Mouse (Mus musculus): ENCODE measurements around the gene Ppp2r5d. TPM values are rescaled to one million over a fixed set of nuclear protein-coding genes. Genes with fewer than 3 reads are reported as not detected.

The Ppp2r5d gene
- total RNA-seq, 1 experiment from 2014 or later = 34.6 TPM

DNA sequence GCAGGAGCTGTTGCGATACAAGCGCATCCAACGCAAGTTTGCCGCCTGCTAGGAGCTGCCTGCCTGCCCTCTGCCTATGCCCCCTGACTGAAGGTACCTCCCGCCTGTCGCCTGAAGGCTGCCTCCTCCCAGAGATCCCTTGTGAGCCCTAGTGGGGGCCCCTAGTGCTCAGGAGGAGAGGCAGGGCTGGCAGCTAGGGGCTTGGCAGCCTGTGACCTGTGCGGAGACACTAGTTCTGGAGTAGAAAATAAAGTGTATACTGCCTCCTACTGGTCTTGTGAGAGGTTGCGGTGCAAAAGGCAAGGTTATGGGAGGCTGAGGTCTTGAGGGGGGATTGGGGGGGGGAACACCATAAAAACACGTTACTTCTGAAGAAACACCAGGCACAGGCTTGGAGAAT lies 20.4 kb upstream of the Ppp2r5d start:
- no peak for ATAC-seq (replicated peaks; ENCODE audit: insufficient number of reproducible peaks, low FRiP score, low TSS enrichment, poor library complexity, severe bottlenecking)

DNA sequence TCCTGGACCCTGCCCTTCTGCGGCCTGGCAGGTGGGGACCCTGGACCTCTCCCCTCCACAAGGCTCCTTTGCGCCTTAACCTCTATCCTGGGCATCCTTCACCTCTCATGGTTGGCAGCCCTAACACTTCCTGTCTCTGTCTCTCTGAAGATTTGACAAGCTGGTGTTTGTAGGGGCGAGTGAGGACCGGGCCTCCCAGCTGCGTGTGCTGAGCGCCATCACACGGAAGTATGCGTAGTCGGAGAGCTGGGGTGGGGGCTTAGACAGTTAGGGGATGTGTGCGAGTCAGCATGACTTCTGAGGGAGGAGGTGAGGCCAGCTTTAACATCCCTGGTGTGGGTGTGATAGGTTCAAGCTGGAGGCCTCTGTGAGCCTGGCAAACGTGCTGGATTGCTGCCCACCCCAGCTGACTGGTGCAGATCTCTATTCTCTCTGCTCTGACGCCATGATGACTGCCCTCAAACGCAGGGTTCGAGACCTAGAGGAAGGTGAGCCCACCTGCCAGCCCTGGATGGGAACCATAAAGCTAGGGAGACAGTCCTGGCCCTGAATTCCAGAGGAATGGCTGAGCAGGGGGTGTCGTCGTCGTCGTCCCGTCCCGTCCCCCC lies 19.7 kb upstream of the Ppp2r5d start:
- no peak for ATAC-seq (replicated peaks; ENCODE audit: insufficient number of reproducible peaks, low FRiP score, low TSS enrichment, poor library complexity, severe bottlenecking)

DNA sequence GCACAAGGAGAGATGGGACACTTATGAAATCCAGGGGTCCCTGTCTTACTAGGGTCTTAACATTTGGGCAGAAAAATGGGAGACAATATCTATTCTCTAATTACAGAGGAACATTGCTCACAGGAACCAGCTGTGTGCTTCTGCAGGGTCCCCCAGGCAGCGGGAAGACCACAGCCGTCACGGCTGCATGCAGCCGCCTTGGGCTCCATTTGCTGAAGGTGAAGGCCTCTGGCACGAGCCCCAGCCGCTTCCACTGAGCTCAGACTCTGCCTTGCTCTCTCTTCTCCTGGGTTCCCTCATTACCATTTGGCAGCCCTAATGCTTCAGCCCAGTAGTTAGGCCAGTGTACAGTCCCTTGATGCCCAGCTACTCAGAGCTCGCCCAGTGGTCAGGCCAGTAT lies 16.2 kb upstream of the Ppp2r5d start:
- ATAC-seq (replicated peaks; ENCODE audit: insufficient number of reproducible peaks, low FRiP score, low TSS enrichment, poor library complexity, severe bottlenecking) = no peak

DNA sequence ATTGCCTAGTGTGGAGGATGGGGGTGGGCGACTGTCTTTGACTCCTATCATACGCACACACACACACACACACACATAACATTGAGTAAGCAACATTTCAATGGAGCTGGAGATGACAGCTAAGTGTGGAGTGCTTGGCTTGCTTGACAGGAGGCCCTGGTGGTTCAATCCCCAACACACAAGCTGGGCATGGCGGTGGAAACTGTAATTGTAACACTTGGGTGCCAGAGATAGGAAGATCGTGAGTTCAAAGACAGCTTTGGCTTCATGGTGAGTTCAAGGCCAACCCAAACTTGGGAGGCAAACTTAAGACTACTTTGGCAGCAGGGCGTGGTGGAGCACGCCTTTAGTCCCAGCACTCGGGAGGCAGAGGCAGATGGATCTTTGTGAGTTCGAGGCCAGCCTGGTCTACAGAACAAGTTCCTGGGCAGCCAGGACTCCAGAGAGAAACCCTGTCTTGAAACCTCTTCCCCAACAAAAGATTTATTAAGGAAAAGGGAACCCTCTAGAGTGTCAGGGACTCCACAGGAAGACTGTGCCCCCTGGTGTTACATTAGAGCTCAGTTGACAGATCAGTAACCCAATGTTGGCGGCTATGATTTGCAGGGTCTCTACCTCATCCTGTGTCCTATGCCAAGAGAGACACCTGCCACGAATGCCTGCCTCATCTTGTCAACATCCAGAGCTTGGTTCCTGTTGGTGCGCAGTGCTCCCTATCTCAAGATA lies 10.0 kb upstream of the Ppp2r5d start:
- no peak for ATAC-seq (replicated peaks; ENCODE audit: insufficient number of reproducible peaks, low FRiP score, low TSS enrichment, poor library complexity, severe bottlenecking)

DNA sequence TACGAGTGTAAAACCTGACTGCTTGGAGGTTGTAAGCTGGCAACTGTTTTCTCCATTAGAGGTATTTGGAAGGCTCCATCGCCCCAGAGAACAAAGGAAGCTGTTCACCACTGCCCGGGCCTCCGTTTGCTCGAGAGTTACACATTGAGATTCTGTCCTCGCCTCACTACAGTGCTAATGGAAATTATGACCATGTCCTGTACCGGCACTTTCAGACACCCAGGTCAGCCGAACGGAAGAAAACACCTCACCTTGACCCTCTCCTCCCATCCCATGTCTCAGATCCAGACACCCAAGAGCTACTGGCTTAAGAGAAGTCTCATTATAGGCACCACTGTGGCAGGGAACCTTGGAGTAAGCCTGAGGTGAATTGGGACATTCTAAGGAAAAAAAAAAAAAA lies 8.9 kb upstream of the Ppp2r5d start:
- ATAC-seq (replicated peaks; ENCODE audit: insufficient number of reproducible peaks, low FRiP score, low TSS enrichment, poor library complexity, severe bottlenecking) = no peak

DNA sequence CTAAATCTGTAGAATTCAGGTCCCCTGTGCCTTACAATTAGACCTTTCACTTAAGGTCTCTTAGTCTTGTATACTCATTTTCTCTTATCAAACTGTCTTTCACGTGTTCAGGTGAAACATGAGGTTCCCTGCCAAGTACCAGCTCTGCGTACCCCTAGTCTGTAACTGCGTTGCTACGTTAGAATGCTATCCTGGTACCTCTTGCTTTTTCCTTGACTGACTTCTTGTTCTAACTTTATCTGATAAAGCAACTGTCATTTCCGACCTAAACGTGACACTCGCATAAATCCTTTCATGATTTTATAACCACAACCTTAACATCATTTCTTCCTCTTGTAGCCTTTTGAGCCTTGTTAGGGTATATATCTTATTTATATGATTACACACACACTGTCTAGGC lies 7.5 kb upstream of the Ppp2r5d start:
- ATAC-seq (replicated peaks; ENCODE audit: insufficient number of reproducible peaks, low FRiP score, low TSS enrichment, poor library complexity, severe bottlenecking) = no peak

DNA sequence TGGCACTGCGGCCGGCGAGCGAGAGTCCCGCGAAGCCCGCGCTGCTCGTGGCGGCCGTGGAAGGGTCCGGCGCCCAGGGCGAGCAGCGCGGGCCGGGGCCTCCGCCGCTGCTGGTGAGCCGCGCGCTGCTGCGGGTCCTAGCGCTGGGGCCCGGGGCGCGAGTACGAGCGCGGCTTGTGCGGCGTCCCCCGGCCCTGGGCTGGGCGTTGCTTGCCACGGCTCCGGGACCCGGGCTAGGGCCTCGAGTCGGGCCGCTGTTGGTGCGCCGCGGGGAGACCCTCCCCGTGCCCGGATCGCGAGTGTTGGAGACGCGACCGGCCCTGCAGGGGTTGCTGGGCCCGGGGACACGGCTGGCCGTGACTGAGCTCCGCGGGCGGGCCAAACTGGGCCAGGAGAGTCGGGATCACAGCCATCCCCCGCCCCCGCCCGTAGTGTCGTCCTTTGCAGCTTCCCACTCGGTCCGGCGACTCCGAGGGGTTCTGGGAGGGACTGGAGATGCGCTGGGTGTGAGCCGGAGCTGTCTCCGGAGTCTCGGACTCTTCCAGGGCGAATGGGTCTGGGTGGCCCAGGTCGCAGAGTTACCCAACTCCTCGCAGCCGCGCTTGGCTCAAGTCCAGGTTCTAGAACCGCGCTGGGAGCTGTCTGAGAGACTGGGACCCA lies 6.8 kb upstream of the Ppp2r5d start:
- no peak for ATAC-seq (replicated peaks; ENCODE audit: insufficient number of reproducible peaks, low FRiP score, low TSS enrichment, poor library complexity, severe bottlenecking)

DNA sequence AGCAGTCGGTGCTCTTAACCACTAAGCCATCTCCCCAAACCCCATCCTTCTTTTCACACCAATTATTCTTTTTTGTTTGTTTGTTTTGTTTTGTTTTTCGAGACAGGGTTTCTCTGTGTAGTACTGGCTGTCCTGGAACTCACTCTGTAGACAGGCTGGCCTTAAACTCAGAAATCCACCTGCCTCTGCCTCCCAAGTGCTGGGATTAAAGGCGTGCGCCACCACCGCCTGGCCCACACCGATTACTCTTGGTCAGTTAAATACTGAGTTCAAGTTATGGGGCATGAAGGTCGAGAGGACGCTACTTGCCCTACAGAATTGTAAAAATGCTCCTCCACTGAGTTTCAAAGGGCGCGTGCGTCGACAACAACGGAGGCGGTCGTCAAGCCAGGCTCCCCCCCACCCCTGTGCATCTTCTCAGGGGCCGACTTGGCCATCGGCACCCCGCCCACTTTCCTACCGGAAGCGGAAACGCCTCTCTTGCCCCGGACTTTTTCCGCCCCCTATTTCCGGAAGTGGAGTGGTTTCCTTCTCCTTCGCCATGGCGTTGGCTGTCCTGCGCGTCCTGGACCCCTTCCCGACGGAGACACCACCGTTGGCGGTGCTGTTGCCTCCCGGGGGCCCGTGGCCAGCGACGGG lies 6.2 kb upstream of the Ppp2r5d start, which contains the start of gene Pex6:
Pex6 (plus strand) TSS at position 505 of the 639 bp plus-strand sequence.
- ATAC-seq (replicated peaks; ENCODE audit: insufficient number of reproducible peaks, low FRiP score, low TSS enrichment, poor library complexity, severe bottlenecking) = peak; percentile 95

DNA sequence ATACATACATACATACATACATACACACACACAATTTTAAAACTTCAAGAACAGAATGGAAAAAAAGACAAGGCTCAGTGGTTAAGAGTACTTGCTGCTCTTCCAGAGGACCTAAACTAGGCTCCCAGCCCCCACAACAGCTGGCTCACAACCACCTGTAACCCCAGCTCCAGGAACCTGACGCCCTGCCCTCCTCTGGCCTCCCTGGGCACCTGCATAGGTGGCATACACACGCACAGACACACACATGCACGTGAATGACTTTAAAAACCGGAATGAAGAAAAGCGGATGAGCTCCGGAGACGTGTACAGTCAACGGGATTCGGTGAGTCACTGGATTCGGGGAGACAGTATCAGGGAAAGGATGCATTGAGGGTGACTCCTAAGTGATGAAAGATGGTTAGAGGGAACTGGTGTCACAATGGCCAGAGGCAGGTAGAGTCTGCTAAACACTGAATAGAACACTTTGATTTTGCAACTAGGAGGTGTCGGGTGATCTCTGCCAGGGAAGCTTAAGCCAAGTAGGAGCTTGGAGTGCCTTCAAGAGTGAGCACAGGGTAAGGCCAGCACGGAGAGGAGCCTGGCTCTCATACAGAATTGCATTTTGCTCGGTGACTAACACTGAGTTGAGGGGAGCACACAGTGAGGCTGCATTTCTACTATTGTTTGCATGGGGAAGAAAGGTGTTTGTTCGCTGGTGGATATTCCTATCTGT lies 1.6 kb upstream of the Ppp2r5d start:
- no peak for ATAC-seq (replicated peaks; ENCODE audit: insufficient number of reproducible peaks, low FRiP score, low TSS enrichment, poor library complexity, severe bottlenecking)

DNA sequence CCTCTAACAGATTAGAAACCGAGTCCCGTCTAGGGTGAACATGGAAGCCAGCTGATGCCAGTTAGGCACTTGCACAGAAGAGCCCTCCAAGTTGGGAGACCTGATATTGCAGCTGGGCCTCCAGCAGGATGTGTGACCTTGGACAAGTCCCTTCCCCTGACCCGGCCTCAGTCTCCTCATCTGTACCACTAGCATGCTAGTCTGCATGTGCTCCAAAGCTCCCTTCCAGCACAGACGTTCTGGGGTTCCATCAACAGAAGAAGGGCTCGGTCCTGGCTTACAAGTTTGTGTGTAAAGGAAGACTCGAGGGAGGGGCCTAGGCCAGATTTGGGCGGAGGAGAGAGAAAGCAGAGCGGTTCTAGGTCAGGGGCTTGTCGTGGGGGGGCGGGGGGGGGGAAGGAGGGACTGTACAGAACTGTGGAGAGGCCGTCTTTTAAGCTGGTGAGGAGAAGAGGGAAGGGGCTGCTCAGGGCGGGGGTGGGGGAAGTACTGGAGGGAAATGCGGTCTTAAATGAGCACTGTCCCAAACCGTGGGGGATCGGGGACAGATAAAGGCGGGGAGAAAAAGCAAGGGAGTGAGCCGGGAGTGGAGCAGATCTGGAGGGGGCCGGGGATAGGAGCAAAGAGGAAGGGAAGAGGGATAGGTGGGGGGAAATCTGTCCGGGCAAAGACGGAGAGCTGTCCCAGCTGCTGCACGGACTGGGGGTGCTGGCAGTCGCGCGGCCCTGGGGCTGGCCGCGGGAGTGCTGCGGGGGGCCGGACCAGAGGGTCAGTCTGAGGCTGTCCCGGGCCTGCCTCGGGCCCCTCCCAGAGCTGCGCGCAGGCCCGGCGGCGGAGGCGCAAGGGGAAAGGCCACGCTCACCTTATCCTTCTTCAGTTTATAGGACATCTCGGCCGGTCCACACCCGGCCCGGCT lies 682 bp downstream of the Ppp2r5d start:
- no peak for ATAC-seq (replicated peaks; ENCODE audit: insufficient number of reproducible peaks, low FRiP score, low TSS enrichment, poor library complexity, severe bottlenecking)

DNA sequence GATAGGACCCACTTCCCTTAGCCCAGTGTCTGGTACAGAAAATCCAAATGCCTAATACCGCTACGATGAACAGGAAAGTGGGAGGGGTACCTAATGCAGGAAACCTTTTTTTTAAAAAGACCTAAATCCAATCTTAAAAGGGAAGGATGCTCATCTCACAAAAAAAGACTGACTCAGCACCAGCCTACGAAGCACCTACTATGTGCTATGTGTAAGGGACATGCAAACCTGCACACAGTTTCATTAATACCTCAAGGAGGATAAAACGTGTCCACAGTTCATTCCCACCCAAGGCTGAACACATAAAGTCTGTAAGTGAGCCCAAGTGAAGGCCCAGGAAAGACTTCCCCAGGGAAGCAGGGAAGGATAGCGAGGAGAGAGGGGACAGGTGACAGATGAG lies 2.4 kb downstream of the Ppp2r5d start:
- no peak for ATAC-seq (replicated peaks; ENCODE audit: insufficient number of reproducible peaks, low FRiP score, low TSS enrichment, poor library complexity, severe bottlenecking)

DNA sequence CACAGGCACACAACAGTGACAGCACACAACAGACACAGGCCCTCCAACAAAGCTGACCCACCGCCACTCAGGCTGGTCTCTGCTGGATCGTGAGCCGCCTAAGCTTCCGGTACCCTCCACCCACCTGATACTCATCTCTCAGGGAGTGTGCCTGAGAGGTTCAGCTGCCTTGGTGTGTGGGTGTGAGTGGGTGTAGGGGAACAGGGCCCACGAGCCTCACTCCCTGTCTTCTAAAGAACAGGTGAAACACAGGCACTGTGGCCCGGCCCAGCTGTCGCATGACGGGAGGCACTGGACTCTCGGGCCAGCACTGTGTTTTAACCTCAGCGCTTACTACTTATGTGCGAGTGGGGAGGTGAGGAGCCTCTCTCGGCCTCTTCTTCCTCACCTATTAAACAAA lies 2.8 kb downstream of the Ppp2r5d start:
- no peak for ATAC-seq (replicated peaks; ENCODE audit: insufficient number of reproducible peaks, low FRiP score, low TSS enrichment, poor library complexity, severe bottlenecking)

DNA sequence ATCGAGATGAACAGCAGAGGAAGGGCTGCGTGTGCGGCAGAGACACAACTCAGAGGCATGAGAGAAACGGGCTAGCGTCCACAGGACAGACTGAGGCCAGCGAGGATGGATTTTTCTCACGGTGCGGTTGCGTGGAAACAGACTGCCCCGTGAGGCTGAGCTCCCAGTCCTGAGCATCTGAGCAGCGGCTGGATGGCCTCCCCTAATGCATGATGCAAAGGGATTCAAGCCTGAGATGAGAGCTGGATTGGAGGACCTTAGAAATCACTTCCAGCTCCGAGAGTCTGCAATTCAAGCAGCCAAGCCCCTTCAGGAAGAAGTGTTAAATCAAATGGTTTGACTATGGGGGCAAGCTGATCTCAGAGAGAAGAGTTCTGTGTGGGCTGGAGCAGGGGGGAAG lies 3.4 kb downstream of the Ppp2r5d start:
- ATAC-seq (replicated peaks; ENCODE audit: insufficient number of reproducible peaks, low FRiP score, low TSS enrichment, poor library complexity, severe bottlenecking) = no peak

DNA sequence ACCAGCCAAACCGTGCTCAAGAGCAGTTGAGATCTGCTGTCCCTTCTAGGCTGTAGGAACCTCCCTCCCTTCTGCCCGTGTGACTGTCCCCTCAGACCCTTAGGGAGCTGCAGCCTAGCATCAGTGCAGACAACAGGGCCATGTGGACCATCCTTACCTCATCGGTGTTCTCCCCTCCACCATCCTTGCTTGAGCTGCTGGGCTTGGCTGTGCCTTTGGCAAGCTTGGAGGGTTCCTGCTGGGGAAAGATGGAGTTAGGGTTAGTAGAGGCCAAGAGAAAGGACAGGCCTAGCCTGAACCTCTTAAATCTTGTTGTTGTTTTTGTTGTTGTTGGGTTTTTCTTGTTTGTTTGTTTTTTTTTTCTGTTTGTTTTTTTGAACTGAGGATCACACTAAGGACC lies 5.0 kb downstream of the Ppp2r5d start:
- no peak for ATAC-seq (replicated peaks; ENCODE audit: insufficient number of reproducible peaks, low FRiP score, low TSS enrichment, poor library complexity, severe bottlenecking)

DNA sequence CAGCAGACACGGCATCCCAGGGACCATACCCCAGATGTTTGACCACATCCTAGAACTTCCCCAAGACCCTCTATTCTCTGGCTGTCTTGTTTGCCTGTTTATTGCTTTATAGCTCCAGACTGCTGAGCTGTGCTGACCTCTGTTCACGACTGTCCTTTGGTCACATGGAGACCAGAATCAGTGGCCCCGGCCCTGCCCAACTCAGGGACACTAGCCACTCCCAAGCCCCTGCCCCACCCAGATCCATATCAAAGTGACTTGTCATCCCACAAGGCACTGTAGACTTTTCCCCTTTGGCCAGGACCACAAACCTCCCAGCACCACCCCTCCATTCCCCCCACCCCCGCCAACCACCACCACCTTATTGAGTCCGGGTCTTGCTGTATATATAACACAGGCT lies 5.7 kb downstream of the Ppp2r5d start:
- no peak for ATAC-seq (replicated peaks; ENCODE audit: insufficient number of reproducible peaks, low FRiP score, low TSS enrichment, poor library complexity, severe bottlenecking)

DNA sequence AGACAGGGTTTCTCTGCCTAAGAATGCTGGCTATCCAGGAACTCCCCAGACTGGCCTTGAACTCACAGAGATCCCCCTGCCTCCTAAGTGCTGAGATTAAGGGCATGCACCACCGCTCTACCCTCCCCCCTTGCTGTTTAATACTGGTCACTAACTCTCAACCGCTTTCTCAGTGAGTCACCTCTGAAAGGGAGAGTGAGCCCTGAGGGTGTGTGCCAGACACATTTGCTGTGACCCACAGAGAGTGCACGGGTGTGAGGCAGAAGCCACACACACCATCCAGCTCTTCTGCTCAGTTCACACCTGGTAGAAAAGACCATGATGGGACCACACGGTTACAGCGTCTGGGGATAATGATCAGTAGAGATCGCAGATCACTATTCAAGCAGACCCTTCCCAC lies 6.4 kb downstream of the Ppp2r5d start:
- no peak for ATAC-seq (replicated peaks; ENCODE audit: insufficient number of reproducible peaks, low FRiP score, low TSS enrichment, poor library complexity, severe bottlenecking)

DNA sequence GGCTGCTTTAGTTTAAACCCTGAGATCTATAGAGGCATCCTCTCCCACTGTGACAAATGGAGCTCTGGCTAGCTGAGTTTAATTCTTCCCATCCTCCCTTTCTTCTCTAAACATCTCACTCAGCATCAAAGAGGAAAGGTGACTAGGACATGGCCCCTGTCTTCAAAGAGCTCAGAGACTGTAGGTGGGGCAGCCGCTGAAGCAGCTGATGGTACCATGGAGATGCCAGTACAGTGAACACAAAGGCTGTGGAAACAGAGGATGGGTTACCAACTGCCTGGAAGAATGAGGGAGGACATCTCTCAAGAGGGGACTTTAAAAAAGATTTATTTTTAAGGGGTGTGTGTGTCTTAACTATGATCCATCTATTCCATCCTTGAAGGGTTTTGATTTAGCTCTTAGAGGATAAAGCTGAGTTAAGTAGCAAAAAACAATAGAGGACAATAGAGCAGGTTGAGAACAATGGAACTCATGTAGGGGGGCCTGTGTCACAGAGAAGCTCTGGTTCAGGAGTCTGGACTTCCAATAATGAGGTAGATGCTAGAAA lies 10.3 kb downstream of the Ppp2r5d start:
- ATAC-seq (replicated peaks; ENCODE audit: insufficient number of reproducible peaks, low FRiP score, low TSS enrichment, poor library complexity, severe bottlenecking) = no peak

DNA sequence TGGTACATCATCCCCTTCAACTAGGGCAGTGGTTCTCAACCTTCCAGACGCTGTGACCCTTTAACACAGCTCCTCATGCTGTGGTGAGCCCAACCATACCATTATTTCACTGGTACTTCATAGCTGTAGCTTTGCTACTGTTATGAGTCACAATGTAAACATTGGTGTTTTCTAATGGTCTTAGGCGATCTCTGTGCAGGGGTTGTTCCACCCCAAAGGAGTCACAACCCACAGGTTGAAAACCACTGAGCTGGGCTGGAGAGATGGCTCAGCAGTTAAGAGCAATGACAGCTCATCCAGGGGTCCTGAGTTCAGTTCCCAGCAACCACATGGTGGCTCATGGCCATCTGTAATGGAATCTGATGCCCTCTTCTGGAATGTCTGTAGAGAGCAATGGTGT lies 13.5 kb downstream of the Ppp2r5d start:
- no peak for ATAC-seq (replicated peaks; ENCODE audit: insufficient number of reproducible peaks, low FRiP score, low TSS enrichment, poor library complexity, severe bottlenecking)

Data from monocyte, adult 5-6 weeks (primary cell).